Mouse (Mus musculus): ENCODE data around the gene Gli1. TPM values are rescaled to one million over a fixed set of nuclear protein-coding genes. Genes with fewer than 3 reads are reported as not detected.
A peak's percentile ranks its signal among the peaks of the same experiment; 100 is the strongest.

The Gli1 gene
- polyA plus RNA-seq (2012; rRNA removed): 5.5 and 10.4 TPM in 2 replicates

DNA sequence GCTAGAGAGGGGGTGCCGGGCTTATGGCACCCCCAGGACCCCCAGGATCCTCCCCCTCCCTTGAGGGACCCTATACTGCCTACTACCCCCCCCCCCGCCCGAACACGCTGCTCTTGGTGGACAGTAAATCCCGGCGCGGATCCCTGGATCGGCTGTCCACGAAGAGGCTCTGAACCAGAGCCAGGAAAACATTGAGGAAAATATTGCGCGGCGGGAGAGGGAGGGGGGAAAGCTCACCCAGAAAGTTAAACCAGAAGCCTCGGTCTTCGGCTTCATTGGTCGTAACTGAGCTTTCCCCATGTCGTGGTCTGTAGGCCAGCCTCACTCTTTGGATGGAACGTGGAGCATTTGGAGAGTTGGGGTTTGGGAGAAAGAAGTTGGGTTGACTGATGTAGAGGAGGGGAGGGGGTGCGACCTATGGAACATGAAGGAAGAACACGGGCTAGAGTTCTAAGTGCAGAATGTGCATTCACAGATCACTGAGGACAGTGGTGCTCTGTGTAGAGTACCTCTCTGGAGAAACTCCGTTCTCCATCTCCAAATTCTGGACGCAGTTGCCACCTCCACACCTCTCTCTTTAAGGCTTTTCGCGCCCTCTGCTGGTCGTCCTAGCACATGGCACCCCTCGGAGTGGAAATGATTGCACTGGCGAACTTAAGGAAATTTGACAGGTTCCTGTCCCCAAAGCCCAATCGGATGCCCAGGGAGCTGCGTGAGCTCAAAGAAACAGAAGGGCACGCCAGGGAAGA lies at the start of gene Gli1:
TSS of gene Gli1 (minus strand) at position 84 of the 749 bp plus-strand sequence.
- peaks cover 32% of the 10 kb centered on the region for H3K27me3 ChIP-seq (ENCODE audit: control insufficient read depth, insufficient read depth, low read length)
- peaks cover 8% of the 10 kb centered on the region for H3K4me1 ChIP-seq (ENCODE audit: control insufficient read depth, insufficient read depth, insufficient read length, low read length)
- no peak for TF ChIP-seq POLR2A (IDR thresholded peaks at IDR 0.05; ENCODE audit: low read depth, low read length)
- peak; percentile 88 for TF ChIP-seq CTCF (IDR thresholded peaks at IDR 0.05; ENCODE audit: extremely low read depth, insufficient read length, insufficient replicate concordance, low read depth, low read length)
- WGBS: under 1% methylated on average over 29 of the region's 29 CpGs
- peak within 1 kb of the TSS; percentile 60 for H3K4me3 ChIP-seq (ENCODE audit: low read depth, low read length)
- no peaks in the 10 kb centered on the region for H3K36me3 ChIP-seq (ENCODE audit: control insufficient read depth, insufficient read depth, low read length)
- H3K27ac ChIP-seq (ENCODE audit: insufficient read depth, low read depth, low read length): peak within 1 kb of the TSS; percentile 34; the same call in 1 of the 2 replicates

- H3K27ac ChIP-seq (ENCODE audit: insufficient read depth, low read depth, low read length): no peak overlapping the region
- no peaks in the 10 kb centered on the region for H3K36me3 ChIP-seq (ENCODE audit: control insufficient read depth, insufficient read depth, low read length)
- TF ChIP-seq CTCF (IDR thresholded peaks at IDR 0.05; ENCODE audit: extremely low read depth, insufficient read length, insufficient replicate concordance, low read depth, low read length) (no peak), POLR2A (IDR thresholded peaks at IDR 0.05; ENCODE audit: low read depth, low read length) (no peak)
- no peak overlapping the region for H3K4me3 ChIP-seq (ENCODE audit: low read depth, low read length)
- WGBS: 68% methylated on average over 2 of the region's 2 CpGs
- 0 out of 2 replicates have a peak, but pooled peaks cover 2% of the 10 kb centered on the region for H3K4me1 ChIP-seq (ENCODE audit: control insufficient read depth, insufficient read depth, insufficient read length, low read length)
- no peaks in the 10 kb centered on the region for H3K27me3 ChIP-seq (ENCODE audit: control insufficient read depth, insufficient read depth, low read length)
Measured at GRCm38 (mm10) chr10:127381743-127382134, 40.0 kb upstream of the Gli1 start.

DNA sequence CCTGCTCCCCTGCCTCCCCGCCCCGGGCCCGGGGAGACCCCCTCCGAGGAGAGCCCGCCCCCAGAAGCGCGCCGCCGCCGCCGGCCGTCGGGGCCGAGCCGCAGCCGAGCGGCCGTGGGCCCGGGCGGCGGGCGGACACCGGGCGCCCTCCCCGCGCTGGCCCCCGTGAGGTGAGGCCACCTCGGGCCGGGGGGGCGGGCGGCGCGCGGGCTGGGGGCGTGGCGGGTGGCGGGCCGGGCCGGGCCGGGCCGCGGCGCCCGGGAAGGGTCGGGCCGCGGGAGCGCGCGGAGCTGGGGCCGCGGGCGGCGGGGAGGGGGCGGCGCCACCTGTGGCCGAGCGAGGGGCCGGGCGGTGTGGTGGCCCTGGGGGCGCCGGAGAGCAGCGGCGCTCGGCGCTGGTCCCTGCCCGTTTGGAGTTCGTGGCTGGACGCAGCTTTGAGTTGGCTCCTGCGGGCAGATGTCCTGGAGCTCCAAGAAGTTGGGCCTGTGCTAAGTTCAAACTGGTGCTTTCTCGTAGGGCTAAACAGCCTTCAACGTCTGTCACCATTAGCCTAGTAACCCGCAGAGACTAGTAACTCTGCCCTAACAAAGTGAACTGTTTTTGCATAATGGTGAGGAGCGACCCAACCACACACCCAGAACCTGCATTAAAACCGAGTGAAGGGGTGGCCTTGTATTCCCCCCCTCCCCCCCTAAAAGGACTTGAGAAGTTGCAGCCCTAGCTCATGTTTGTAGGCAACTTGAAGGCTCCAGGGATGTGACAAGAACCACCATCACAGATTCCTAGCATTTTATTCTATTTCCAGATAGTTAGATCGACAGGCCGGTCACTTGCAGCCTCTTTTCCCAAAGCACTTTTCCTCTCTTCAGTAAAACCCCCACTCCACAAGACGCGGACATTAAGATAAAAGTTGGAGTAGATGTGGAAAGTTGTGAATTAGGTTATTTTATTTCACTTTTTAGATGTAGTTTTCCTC lies 39.3 kb upstream of the Gli1 start:
- TF ChIP-seq CTCF (IDR thresholded peaks at IDR 0.05; ENCODE audit: extremely low read depth, insufficient read length, insufficient replicate concordance, low read depth, low read length) (peak; percentile 25; the same call in 1 of the 2 replicates), POLR2A (IDR thresholded peaks at IDR 0.05; ENCODE audit: low read depth, low read length) (no peak)
- Histone ChIP-seq H3K27ac (ENCODE audit: insufficient read depth, low read depth, low read length) (peak overlapping the region; percentile 71), H3K4me1 (ENCODE audit: control insufficient read depth, insufficient read depth, insufficient read length, low read length) (0 out of 2 replicates have a peak, but pooled peaks cover 2% of the 10 kb centered on the region), H3K36me3 (ENCODE audit: control insufficient read depth, insufficient read depth, low read length) (no peaks in the 10 kb centered on the region), H3K4me3 (ENCODE audit: low read depth, low read length) (peak overlapping the region; percentile 91), H3K27me3 (ENCODE audit: control insufficient read depth, insufficient read depth, low read length) (no peaks in the 10 kb centered on the region)
- 11% methylated on average over 54 of the region's 79 CpGs for WGBS

GRCm38 (mm10) chr10:127380251-127380691 lies 38.5 kb upstream of the Gli1 start, which contains the start of gene R3hdm2:
TSS of gene R3hdm2 (plus strand) at chr10:127380327.
- H3K27ac ChIP-seq (ENCODE audit: insufficient read depth, low read depth, low read length): peak within 1 kb of the TSS; percentile 71
- under 1% methylated on average over 53 of the region's 53 CpGs for WGBS
- H3K4me3 ChIP-seq (ENCODE audit: low read depth, low read length): peak within 1 kb of the TSS; percentile 91
- 0 out of 2 replicates have a peak, but pooled peaks cover 2% of the 10 kb centered on the region for H3K4me1 ChIP-seq (ENCODE audit: control insufficient read depth, insufficient read depth, insufficient read length, low read length)
- TF ChIP-seq CTCF (IDR thresholded peaks at IDR 0.05; ENCODE audit: extremely low read depth, insufficient read length, insufficient replicate concordance, low read depth, low read length) (no peak), POLR2A (IDR thresholded peaks at IDR 0.05; ENCODE audit: low read depth, low read length) (no peak)
- H3K27me3 ChIP-seq (ENCODE audit: control insufficient read depth, insufficient read depth, low read length): no peaks in the 10 kb centered on the region
- H3K36me3 ChIP-seq (ENCODE audit: control insufficient read depth, insufficient read depth, low read length): no peaks in the 10 kb centered on the region

- H3K27me3 ChIP-seq (ENCODE audit: control insufficient read depth, insufficient read depth, low read length): no peaks in the 10 kb centered on the region
- H3K4me1 ChIP-seq (ENCODE audit: control insufficient read depth, insufficient read depth, insufficient read length, low read length): 0 out of 2 replicates have a peak, but pooled peaks cover 2% of the 10 kb centered on the region
- H3K27ac ChIP-seq (ENCODE audit: insufficient read depth, low read depth, low read length): no peak overlapping the region
- no peaks in the 10 kb centered on the region for H3K36me3 ChIP-seq (ENCODE audit: control insufficient read depth, insufficient read depth, low read length)
- TF ChIP-seq CTCF (IDR thresholded peaks at IDR 0.05; ENCODE audit: extremely low read depth, insufficient read length, insufficient replicate concordance, low read depth, low read length) (no peak), POLR2A (IDR thresholded peaks at IDR 0.05; ENCODE audit: low read depth, low read length) (no peak)
- peak overlapping the region; percentile 91 for H3K4me3 ChIP-seq (ENCODE audit: low read depth, low read length)
- 78% methylated on average over 8 of the region's 8 CpGs for WGBS
Measured at GRCm38 (mm10) chr10:127379654-127380053, 37.9 kb upstream of the Gli1 start.

GRCm38 (mm10) chr10:127377700-127378099 lies 35.9 kb upstream of the Gli1 start:
- TF ChIP-seq CTCF (IDR thresholded peaks at IDR 0.05; ENCODE audit: extremely low read depth, insufficient read length, insufficient replicate concordance, low read depth, low read length) (no peak), POLR2A (IDR thresholded peaks at IDR 0.05; ENCODE audit: low read depth, low read length) (no peak)
- no peaks in the 10 kb centered on the region for H3K36me3 ChIP-seq (ENCODE audit: control insufficient read depth, insufficient read depth, low read length)
- WGBS: 49% methylated on average over 3 of the region's 3 CpGs
- H3K27ac ChIP-seq (ENCODE audit: insufficient read depth, low read depth, low read length): no peak overlapping the region
- H3K4me1 ChIP-seq (ENCODE audit: control insufficient read depth, insufficient read depth, insufficient read length, low read length): 0 out of 2 replicates have a peak, but pooled peaks cover 2% of the 10 kb centered on the region
- H3K4me3 ChIP-seq (ENCODE audit: low read depth, low read length): no peak overlapping the region
- H3K27me3 ChIP-seq (ENCODE audit: control insufficient read depth, insufficient read depth, low read length): no peaks in the 10 kb centered on the region

Measured in small intestine, adult 2 months (tissue).